Mouse (Mus musculus): Measurements from ENCODE around the gene Scg5. TPM values are rescaled to one million over a fixed set of nuclear protein-coding genes. Genes with fewer than 3 reads are reported as not detected.
A peak's percentile ranks its signal among the peaks of the same experiment; 100 is the strongest.

Scg5 gene
- polyA plus RNA-seq, 1 experiment = 2.1 TPM

GRCm38 (mm10) chr2:113776297-113776696 is 52.6 kb downstream of the Scg5 start:
- Histone ChIP-seq H3K4me3 (replicated peaks; ENCODE audit: control insufficient read depth, low read depth, low read length) (no peak overlapping the region), H3K27ac (ENCODE audit: control insufficient read depth, insufficient read depth, low read depth, low read length, poor library complexity) (no peak overlapping the region), H3K4me1 (ENCODE audit: control insufficient read depth, insufficient read depth, low read length) (no peaks in the 10 kb centered on the region)
- 79% methylated on average over 3 of the region's 3 CpGs for WGBS
- TF ChIP-seq POLR2A (IDR thresholded peaks at IDR 0.05; ENCODE audit: borderline replicate concordance, control insufficient read depth, low read depth, low read length) (no peak), CTCF (IDR thresholded peaks at IDR 0.05; ENCODE audit: control insufficient read depth, insufficient read depth, low read length) (no peak)

GRCm38 (mm10) chr2:113774150-113774805 is 54.6 kb downstream of the Scg5 start:
- TF ChIP-seq POLR2A (IDR thresholded peaks at IDR 0.05; ENCODE audit: borderline replicate concordance, control insufficient read depth, low read depth, low read length) (no peak), CTCF (IDR thresholded peaks at IDR 0.05; ENCODE audit: control insufficient read depth, insufficient read depth, low read length) (no peak)
- no peak overlapping the region for H3K4me3 ChIP-seq (replicated peaks; ENCODE audit: control insufficient read depth, low read depth, low read length)
- 74% methylated on average over 6 of the region's 6 CpGs for WGBS
- no peak overlapping the region for H3K27ac ChIP-seq (ENCODE audit: control insufficient read depth, insufficient read depth, low read depth, low read length, poor library complexity)
- no peaks in the 10 kb centered on the region for H3K4me1 ChIP-seq (ENCODE audit: control insufficient read depth, insufficient read depth, low read length)

- WGBS = 82% methylated on average over 8 of the region's 8 CpGs
- no peaks in the 10 kb centered on the region for H3K4me1 ChIP-seq (ENCODE audit: control insufficient read depth, insufficient read depth, low read length)
- no peak overlapping the region for H3K4me3 ChIP-seq (replicated peaks; ENCODE audit: control insufficient read depth, low read depth, low read length)
- TF ChIP-seq POLR2A (IDR thresholded peaks at IDR 0.05; ENCODE audit: borderline replicate concordance, control insufficient read depth, low read depth, low read length) = no peak
- TF ChIP-seq CTCF (IDR thresholded peaks at IDR 0.05; ENCODE audit: control insufficient read depth, insufficient read depth, low read length) = no peak
- H3K27ac ChIP-seq (ENCODE audit: control insufficient read depth, insufficient read depth, low read depth, low read length, poor library complexity) = no peak overlapping the region
These were observed 60.2 kb downstream of the Scg5 start for GRCm38 (mm10) chr2:113768541-113769303.

GRCm38 (mm10) chr2:113765885-113766284 is 63.0 kb downstream of the Scg5 start:
- H3K27ac ChIP-seq (ENCODE audit: control insufficient read depth, insufficient read depth, low read depth, low read length, poor library complexity) = no peak overlapping the region
- H3K4me3 ChIP-seq (replicated peaks; ENCODE audit: control insufficient read depth, low read depth, low read length) = no peak overlapping the region
- 71% methylated on average over 1 of the region's 1 CpGs for WGBS
- TF ChIP-seq POLR2A (IDR thresholded peaks at IDR 0.05; ENCODE audit: borderline replicate concordance, control insufficient read depth, low read depth, low read length) (no peak), CTCF (IDR thresholded peaks at IDR 0.05; ENCODE audit: control insufficient read depth, insufficient read depth, low read length) (no peak)
- no peaks in the 10 kb centered on the region for H3K4me1 ChIP-seq (ENCODE audit: control insufficient read depth, insufficient read depth, low read length)

- TF ChIP-seq POLR2A (IDR thresholded peaks at IDR 0.05; ENCODE audit: borderline replicate concordance, control insufficient read depth, low read depth, low read length) (no peak), CTCF (IDR thresholded peaks at IDR 0.05; ENCODE audit: control insufficient read depth, insufficient read depth, low read length) (no peak)
- Histone ChIP-seq H3K4me3 (replicated peaks; ENCODE audit: control insufficient read depth, low read depth, low read length) (no peak overlapping the region), H3K4me1 (ENCODE audit: control insufficient read depth, insufficient read depth, low read length) (no peaks in the 10 kb centered on the region), H3K27ac (ENCODE audit: control insufficient read depth, insufficient read depth, low read depth, low read length, poor library complexity) (no peak overlapping the region)
- WGBS = 73% methylated on average over 5 of the region's 5 CpGs
These were observed 64.0 kb downstream of the Scg5 start for GRCm38 (mm10) chr2:113764968-113765367.

- Histone ChIP-seq H3K27ac (ENCODE audit: control insufficient read depth, insufficient read depth, low read depth, low read length, poor library complexity) (0 out of 2 replicates have a peak within 1 kb of the TSS, but pooled peaks have one; percentile 10), H3K4me1 (ENCODE audit: control insufficient read depth, insufficient read depth, low read length) (no peaks in the 10 kb centered on the region), H3K4me3 (replicated peaks; ENCODE audit: control insufficient read depth, low read depth, low read length) (no peak within 1 kb of the TSS)
- TF ChIP-seq CTCF (IDR thresholded peaks at IDR 0.05; ENCODE audit: control insufficient read depth, insufficient read depth, low read length) = no peak
- no peak for TF ChIP-seq POLR2A (IDR thresholded peaks at IDR 0.05; ENCODE audit: borderline replicate concordance, control insufficient read depth, low read depth, low read length)
- WGBS = 4% methylated on average over 63 of the region's 64 CpGs
These were observed 70.4 kb downstream of the Scg5 start, which contains the start of gene Grem1 for GRCm38 (mm10) chr2:113758311-113759161. Grem1 (minus strand) TSS chr2:113758646.

- Histone ChIP-seq H3K27ac (ENCODE audit: control insufficient read depth, insufficient read depth, low read depth, low read length, poor library complexity) (0 out of 2 replicates have a peak overlapping the region, but pooled peaks have one; percentile 10), H3K4me3 (replicated peaks; ENCODE audit: control insufficient read depth, low read depth, low read length) (no peak overlapping the region), H3K4me1 (ENCODE audit: control insufficient read depth, insufficient read depth, low read length) (no peaks in the 10 kb centered on the region)
- no peak for TF ChIP-seq POLR2A (IDR thresholded peaks at IDR 0.05; ENCODE audit: borderline replicate concordance, control insufficient read depth, low read depth, low read length)
- no peak for TF ChIP-seq CTCF (IDR thresholded peaks at IDR 0.05; ENCODE audit: control insufficient read depth, insufficient read depth, low read length)
- WGBS = 2% methylated on average over 47 of the region's 47 CpGs
These were observed 71.2 kb downstream of the Scg5 start for GRCm38 (mm10) chr2:113757525-113758310.
